Mouse (Mus musculus) gastrocnemius, adult 8-10 months (tissue): ENCODE data around the gene Tuba1c. TPM values are rescaled to one million over a fixed set of nuclear protein-coding genes. Genes with fewer than 3 reads are reported as not detected.
"Not testable (repeated sequence)": the region's sequence is repeated elsewhere in the genome, so short reads cannot be mapped to it uniquely, and the experiment has no call there.

ENCODE experiments used
- DNase-seq, 2 experiments: peaks; one replicate each; pipeline ENCODE4 v3.0.0; 2022; ENCODE audit warnings: low spot score in 2 of 2
- total RNA-seq, 4 experiments: library from RNA; stranded (reverse); gene quantifications; 2 replicates each; pipeline ENCODE4 v1.2.4; 2022

Gene Tuba1c
- total RNA-seq, 4 experiments from 2014 or later: 5.7 to 7.8 (median 6.8) TPM

- DNase-seq: peak in 1 of 2 experiments; percentile 15
Observed at GRCm38 (mm10) chr15:99030585-99031387, 1.1 kb downstream of the Tuba1c start.

DNA sequence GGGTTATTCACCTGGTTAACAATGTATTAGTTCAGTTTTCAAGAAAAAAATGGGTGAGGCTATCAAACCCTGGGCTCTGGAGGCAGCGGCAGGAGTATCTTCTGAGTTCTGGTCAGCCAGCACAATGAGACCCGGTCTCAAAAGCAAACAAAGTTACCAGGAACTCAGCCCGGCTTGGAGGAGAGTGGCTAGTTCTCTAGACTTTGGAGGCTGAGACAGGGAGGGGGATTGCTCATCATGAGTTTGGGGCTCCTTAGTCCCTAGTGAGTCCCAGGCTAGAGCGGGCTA lies 1.6 kb downstream of the Tuba1c start:
- no peak for DNase-seq

GRCm38 (mm10) chr15:99032041-99032725 lies 2.5 kb downstream of the Tuba1c start:
- no peak for DNase-seq

GRCm38 (mm10) chr15:99032726-99033250 lies 3.1 kb downstream of the Tuba1c start:
- no peak for DNase-seq

- no peak for DNase-seq
Observed at GRCm38 (mm10) chr15:99033498-99034270, 4.0 kb downstream of the Tuba1c start.

- no peak for DNase-seq
Observed at GRCm38 (mm10) chr15:99035431-99035830, 5.7 kb downstream of the Tuba1c start.

DNA sequence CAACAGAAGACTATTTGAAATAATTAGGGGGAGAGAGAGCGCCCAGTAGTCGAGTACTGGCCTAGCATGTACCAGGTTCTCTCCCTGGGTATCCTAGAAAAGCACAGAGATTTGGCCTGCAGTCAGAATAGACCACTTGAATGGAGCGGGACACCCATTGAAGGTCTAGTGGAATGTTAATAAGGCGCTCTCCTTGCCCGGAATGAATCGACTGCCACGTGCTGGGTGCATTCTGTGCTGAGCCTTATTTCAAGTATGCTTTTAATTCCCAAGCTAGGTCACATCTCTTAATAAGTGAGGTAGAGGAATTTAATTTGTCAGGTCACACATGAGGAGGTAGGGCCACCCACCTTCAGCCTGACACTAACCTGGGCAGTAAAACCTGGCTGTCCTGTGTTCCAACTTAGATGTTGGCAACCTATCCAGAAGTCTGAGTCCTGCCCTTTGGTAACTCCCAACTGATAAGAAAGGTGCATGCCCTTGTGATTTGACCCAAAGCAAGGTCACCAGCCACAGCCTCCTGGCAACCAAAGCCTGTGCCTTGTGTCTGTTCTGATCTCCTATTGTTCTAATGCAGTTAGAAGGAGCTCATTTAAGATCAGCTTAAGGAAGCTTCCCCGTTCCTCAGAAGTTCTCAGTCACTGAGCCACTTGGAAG lies 6.7 kb downstream of the Tuba1c start:
- DNase-seq: no peak

GRCm38 (mm10) chr15:99038025-99038424 lies 8.3 kb downstream of the Tuba1c start:
- no peak for DNase-seq

DNA sequence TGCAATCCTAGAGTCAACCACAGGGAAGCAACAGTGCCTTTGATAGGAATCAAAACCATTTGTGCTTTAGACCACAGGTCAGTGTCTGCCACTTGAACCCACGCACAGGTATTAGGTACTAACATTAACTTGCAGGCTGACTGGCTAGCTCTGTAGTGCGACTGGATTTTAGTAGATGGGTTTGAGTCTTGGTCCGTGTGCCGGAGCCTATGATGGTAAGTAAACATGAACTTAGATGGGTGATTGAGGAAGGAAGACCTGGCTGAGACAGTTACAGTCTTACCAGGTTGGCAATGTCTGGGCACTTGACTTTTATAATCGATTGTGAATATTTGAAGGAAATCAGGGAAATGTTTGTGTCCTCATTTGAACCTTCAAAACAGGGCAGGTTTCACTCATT lies 9.1 kb downstream of the Tuba1c start:
- DNase-seq: no peak

- DNase-seq: no peak
Observed at GRCm38 (mm10) chr15:99039306-99039705, 9.6 kb downstream of the Tuba1c start.

DNA sequence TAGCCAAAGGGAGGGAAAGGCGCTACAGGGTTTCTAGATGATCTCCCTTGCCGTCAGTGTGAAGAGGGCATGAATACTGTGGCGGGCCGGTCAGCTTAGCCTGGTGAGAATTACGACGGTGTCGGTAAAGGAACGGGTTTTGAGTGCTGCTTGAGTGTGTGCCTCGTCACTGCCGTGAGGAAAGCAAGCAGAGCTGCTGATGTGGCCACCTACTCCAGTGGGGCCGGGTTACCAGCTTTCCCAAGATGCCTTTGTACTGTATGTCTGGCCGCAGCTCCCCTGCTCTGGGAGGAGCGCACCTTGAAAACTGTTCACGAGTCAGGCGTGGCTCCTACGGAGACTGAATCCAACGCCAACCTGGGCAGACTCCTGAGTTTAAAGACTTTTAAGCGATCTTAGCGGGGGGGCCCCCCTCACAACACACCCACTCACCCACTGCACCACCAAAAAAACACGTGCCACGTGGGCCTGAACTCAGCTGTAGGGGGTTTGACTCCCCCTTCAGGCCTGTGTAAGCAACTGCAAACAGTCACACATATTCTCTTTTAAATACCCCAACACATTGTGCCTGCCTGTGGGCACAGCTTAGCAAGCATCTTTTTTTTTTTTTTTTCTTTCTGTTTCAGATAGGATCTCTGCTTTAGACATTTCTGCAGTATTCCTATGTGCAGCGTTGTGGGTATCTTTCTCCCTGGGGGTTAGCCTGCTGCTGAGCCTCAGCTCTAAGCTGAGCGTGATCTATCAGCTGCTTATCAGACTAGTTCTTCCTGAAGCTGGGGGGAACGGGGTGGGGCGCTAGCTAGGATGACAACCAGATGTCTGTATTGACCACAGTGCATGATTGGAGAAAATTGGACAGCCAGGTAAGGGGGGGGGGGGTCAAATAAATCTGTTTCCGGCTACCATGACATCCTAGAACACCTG lies 10.6 kb downstream of the Tuba1c start:
- DNase-seq: no peak

- DNase-seq: no peak
Observed at GRCm38 (mm10) chr15:99040920-99041856, 11.5 kb downstream of the Tuba1c start.

GRCm38 (mm10) chr15:99042334-99042733 lies 12.6 kb downstream of the Tuba1c start:
- no peak for DNase-seq

DNA sequence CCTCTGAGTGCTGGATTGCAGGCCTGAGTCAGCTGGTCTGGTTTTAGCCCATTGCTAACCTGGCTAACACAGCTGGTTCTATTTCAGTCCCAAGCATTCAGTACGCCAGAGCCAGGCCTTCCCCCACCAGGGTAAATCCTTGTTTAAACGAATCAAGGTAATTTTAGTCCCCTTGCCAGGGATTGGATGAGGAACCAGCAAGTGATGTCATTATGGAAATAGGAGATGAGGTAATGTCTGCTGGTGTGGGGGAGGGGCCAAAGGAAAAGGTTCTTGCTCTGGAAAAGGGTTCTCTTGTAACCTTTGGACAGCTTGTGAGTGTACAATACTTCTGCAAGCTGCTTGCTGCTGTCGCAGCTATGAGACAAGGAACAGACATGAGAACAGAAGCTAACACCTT lies 15.2 kb downstream of the Tuba1c start:
- no peak for DNase-seq

DNA sequence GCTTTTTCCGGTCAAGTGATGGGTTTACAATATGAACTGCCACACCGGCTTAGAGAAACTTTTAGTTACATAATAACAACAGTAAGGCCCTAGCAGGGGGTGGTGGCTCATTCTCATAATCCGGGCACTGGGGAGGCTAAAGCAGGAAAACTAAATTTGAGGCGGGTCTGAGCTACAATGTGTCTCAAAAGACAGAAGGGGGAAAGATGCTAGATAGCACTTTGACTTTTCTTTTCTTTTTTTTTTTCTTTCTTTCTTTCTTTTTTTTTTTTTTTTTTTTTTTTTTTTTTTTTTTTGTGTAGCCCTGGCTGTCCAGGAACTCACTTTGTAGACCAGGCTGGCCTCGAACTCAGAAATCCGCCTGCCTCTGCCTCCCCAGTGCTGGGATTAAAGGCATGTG lies 16.0 kb downstream of the Tuba1c start:
- not testable (repeated sequence) for DNase-seq

GRCm38 (mm10) chr15:99049473-99050253 lies 20.0 kb downstream of the Tuba1c start:
- peak in 1 of 2 experiments; percentile 31 for DNase-seq

- DNase-seq: no peak
Observed at GRCm38 (mm10) chr15:99053373-99053772, 23.7 kb downstream of the Tuba1c start.

- no peak for DNase-seq
Observed at GRCm38 (mm10) chr15:99055040-99055439, 25.3 kb downstream of the Tuba1c start, which contains the start of gene Prph. TSS of gene Prph (plus strand) at chr15:99055174.
